Mouse (Mus musculus) liver, embryonic 16.5 days (tissue): ENCODE measurements around the gene Gm20518. TPM values are rescaled to one million over a fixed set of nuclear protein-coding genes. Genes with fewer than 3 reads are reported as not detected.

Experiments
- ATAC-seq: fragments of 200-750 bp; cut with Nextera tagmentation; 2 replicates; pipeline ENCODE4 v1.8.0; 2017; ENCODE audit warnings: low read depth, mild to moderate bottlenecking, moderate number of reproducible peaks, moderate library complexity
- H3K27ac ChIP-seq: fragments of 300-500 bp; sonication (generic); 2 replicates; pipeline ENCODE4 v1.5.1; 2014; ENCODE audit warnings: mild to moderate bottlenecking, low read length
- H3K27me3 ChIP-seq: fragments of 300-500 bp; sonication (generic); 2 replicates; pipeline ENCODE4 v1.6.1; 2014; ENCODE audit warnings: low read depth, low read length, mixed read lengths; ENCODE audit not compliant: control insufficient read depth, insufficient read depth
- H3K36me3 ChIP-seq: fragments of 300-500 bp; sonication (generic); 2 replicates; pipeline ENCODE4 v1.6.1; 2014; ENCODE audit warnings: mild to moderate bottlenecking; ENCODE audit not compliant: control insufficient read depth, insufficient read depth
- H3K4me1 ChIP-seq: fragments of 300-500 bp; sonication (generic); 2 replicates; pipeline ENCODE4 v1.6.1; 2014; ENCODE audit warnings: low read depth, low read length, mixed read lengths; ENCODE audit not compliant: control insufficient read depth
- H3K4me2 ChIP-seq: fragments of 300-500 bp; sonication (generic); 2 replicates; pipeline ENCODE4 v1.6.1; 2014; ENCODE audit warnings: low read depth, low read length, mixed read lengths
- H3K4me3 ChIP-seq: fragments of 300-500 bp; sonication (generic); 2 replicates; pipeline ENCODE4 v1.5.1; 2014; ENCODE audit warnings: low read depth, mild to moderate bottlenecking, low read length
- H3K9ac ChIP-seq: fragments of 300-500 bp; sonication (generic); 2 replicates; pipeline ENCODE4 v1.6.1; 2014; ENCODE audit warnings: low read depth, low read length
- H3K9me3 ChIP-seq: fragments of 300-500 bp; sonication (generic); replicated peaks from 2 replicates; pipeline ENCODE4 v1.6.1; 2016; ENCODE audit warnings: low read length; ENCODE audit not compliant: control insufficient read depth
- WGBS: fragments of 180-500 bp; shearing (Covaris S2); extraction: QIAGEN DNeasy Blood & Tissue Kit; methylation state at CpG from one replicate; pipeline ENCODE4 v1.1.7; 2014; ENCODE audit not compliant: insufficient replicate concordance; 5-methylcytosine and 5-hydroxymethylcytosine counted together
- polyA plus RNA-seq: library from polyadenylated mRNA; unstranded; fragments of >200 nt; fragmentation: Nextera tagmentation; extraction: Ambion mirVana; gene quantifications from 2 replicates; pipeline ENCODE4 v1.2.1, GENCODE M21; 2015

The Gm20518 gene
- polyA plus RNA-seq, 1 experiment from 2014 or later: 0.09 TPM

DNA sequence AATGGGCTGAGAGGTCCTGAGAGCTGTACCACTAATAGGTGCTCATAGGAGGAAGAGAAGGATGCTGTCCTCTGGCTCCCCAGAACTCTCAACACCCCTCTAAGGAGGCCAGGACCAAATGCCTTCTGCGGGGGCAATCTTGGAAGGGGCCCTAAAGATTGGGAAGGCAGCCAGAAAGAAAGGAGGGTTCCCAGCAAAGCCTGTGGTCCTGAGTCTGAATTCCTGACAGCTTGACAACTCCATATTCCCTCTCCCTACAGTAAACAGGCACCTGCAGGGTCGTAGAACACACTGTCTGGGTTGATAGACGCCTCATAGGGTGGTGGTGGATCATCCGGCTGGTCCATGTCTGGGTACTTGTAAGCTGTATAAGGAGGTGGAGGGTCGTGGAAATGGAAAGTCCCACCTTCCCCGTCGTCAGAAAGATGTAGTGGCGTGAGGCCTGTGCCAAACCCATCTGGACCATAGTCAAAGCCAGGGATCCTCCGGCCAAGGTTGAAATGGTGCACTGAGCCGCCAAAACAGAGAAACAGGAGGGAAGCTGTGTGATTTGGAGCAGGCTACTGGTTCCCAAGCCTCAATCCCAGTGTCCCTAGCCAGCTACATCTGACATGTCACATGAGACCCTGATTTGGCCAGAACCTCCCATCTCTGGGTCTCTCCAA lies 47.6 kb downstream of the Gm20518 start:
- Histone ChIP-seq H3K4me3 (no peak overlapping the region), H3K27ac (no peak overlapping the region), H3K27me3 (no peaks in the 10 kb centered on the region), H3K9me3 (no peaks in the 10 kb centered on the region), H3K4me2 (no peak overlapping the region), H3K4me1 (no peaks in the 10 kb centered on the region), H3K9ac (no peak overlapping the region), H3K36me3 (peaks cover 47% of the 10 kb centered on the region)
- WGBS: 81% methylated on average over 10 of the region's 10 CpGs
- no peak for ATAC-seq

GRCm38 (mm10) chr16:17842437-17842836 lies 49.0 kb downstream of the Gm20518 start:
- Histone ChIP-seq H3K9me3 (no peaks in the 10 kb centered on the region), H3K9ac (no peak overlapping the region), H3K4me1 (no peaks in the 10 kb centered on the region), H3K4me2 (no peak overlapping the region), H3K4me3 (no peak overlapping the region), H3K27me3 (peaks cover 3% of the 10 kb centered on the region; the same call in 1 of the 2 replicates), H3K27ac (no peak overlapping the region), H3K36me3 (peaks cover 37% of the 10 kb centered on the region)
- WGBS: 85% methylated on average over 7 of the region's 7 CpGs
- no peak for ATAC-seq

- ATAC-seq: no peak
- Histone ChIP-seq H3K9me3 (no peaks in the 10 kb centered on the region), H3K27me3 (peaks cover 27% of the 10 kb centered on the region), H3K4me1 (no peaks in the 10 kb centered on the region), H3K4me3 (no peak overlapping the region), H3K27ac (no peak overlapping the region), H3K9ac (no peak overlapping the region), H3K4me2 (no peak overlapping the region), H3K36me3 (peaks cover 20% of the 10 kb centered on the region)
- 66% methylated on average over 4 of the region's 4 CpGs for WGBS
Measured at GRCm38 (mm10) chr16:17839976-17840375, 51.5 kb downstream of the Gm20518 start.

DNA sequence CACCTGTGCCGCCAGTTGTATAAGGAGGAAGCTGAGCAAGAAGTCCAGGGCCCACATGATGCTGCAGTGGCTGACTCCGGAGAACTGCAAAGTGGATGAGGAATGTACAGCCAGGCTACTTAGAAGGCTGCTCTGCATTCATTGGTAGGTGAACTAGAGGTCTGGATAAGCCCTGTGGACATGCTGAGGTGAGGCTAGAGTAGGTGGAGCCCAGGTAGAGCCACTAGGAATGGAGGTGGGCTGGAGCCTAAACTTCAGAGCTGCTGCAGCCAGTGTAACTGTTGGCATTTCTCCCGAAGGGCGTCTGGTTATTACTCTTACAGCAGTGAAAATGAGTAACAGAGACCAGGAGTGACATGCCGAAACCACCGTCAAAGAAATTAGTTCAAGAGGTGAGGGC lies 53.4 kb downstream of the Gm20518 start, which contains the start of gene Car15:
TSS of gene Car15 (minus strand) at position 314 of the 400 bp plus-strand sequence.
- Histone ChIP-seq H3K9ac (no peak within 1 kb of the TSS), H3K4me1 (no peaks in the 10 kb centered on the region; the same call in 1 of the 2 replicates), H3K9me3 (no peaks in the 10 kb centered on the region), H3K36me3 (peaks cover 11% of the 10 kb centered on the region), H3K27ac (no peak within 1 kb of the TSS), H3K27me3 (peaks cover 46% of the 10 kb centered on the region), H3K4me3 (no peak within 1 kb of the TSS), H3K4me2 (no peak within 1 kb of the TSS)
- WGBS: 62% methylated on average over 6 of the region's 6 CpGs
- no peak for ATAC-seq

GRCm38 (mm10) chr16:17835481-17835880 lies 56.0 kb downstream of the Gm20518 start:
- Histone ChIP-seq H3K36me3 (no peaks in the 10 kb centered on the region), H3K4me1 (no peaks in the 10 kb centered on the region; the same call in 1 of the 2 replicates), H3K4me3 (no peak overlapping the region), H3K27me3 (peaks cover 72% of the 10 kb centered on the region), H3K4me2 (no peak overlapping the region), H3K27ac (no peak overlapping the region), H3K9me3 (no peaks in the 10 kb centered on the region), H3K9ac (no peak overlapping the region)
- no peak for ATAC-seq
- WGBS: 47% methylated on average over 13 of the region's 13 CpGs

DNA sequence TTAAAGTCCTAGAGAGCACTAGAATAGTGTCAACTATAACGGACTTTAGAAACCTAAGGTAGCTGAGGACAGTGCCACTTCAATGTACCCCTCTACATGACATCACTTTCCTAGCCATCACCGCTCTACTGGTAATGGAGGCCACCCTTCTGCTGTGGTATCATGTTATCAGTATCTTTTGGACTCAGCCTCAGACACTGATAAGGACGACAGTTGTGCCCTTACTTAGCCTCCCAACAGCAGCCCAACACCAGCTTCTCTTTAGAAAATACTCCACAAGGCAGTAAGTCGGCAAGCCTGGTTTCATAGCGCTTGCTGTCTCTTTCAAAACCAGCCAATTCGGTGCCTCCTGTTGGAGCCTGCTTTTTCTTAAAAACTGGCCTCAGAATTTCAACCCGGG lies 56.9 kb downstream of the Gm20518 start:
- Histone ChIP-seq H3K9me3 (no peaks in the 10 kb centered on the region), H3K4me1 (no peaks in the 10 kb centered on the region; the same call in 1 of the 2 replicates), H3K4me2 (no peak overlapping the region), H3K9ac (no peak overlapping the region), H3K27ac (no peak overlapping the region), H3K36me3 (no peaks in the 10 kb centered on the region), H3K27me3 (peaks cover 78% of the 10 kb centered on the region), H3K4me3 (no peak overlapping the region)
- 28% methylated on average over 7 of the region's 7 CpGs for WGBS
- no peak for ATAC-seq

- H3K4me2 ChIP-seq: peak overlapping the region; percentile 66
- H3K9me3 ChIP-seq: no peaks in the 10 kb centered on the region
- H3K27ac ChIP-seq: no peak overlapping the region
- peak overlapping the region; percentile 47 for H3K4me3 ChIP-seq
- no peaks in the 10 kb centered on the region; the same call in 1 of the 2 replicates for H3K4me1 ChIP-seq
- H3K36me3 ChIP-seq: no peaks in the 10 kb centered on the region
- H3K27me3 ChIP-seq: peaks cover 80% of the 10 kb centered on the region
- WGBS: under 1% methylated on average over 60 of the region's 103 CpGs
- no peak overlapping the region for H3K9ac ChIP-seq
- ATAC-seq: no peak
Measured at GRCm38 (mm10) chr16:17833681-17834399, 57.6 kb downstream of the Gm20518 start.

GRCm38 (mm10) chr16:17833321-17833680 lies 58.2 kb downstream of the Gm20518 start:
- WGBS: 3% methylated on average over 31 of the region's 37 CpGs
- no peak overlapping the region for H3K9ac ChIP-seq
- no peaks in the 10 kb centered on the region for H3K9me3 ChIP-seq
- no peak for ATAC-seq
- peaks cover 80% of the 10 kb centered on the region for H3K27me3 ChIP-seq
- H3K4me2 ChIP-seq: peak overlapping the region; percentile 66
- H3K36me3 ChIP-seq: no peaks in the 10 kb centered on the region
- peak overlapping the region; percentile 47 for H3K4me3 ChIP-seq
- H3K4me1 ChIP-seq: no peaks in the 10 kb centered on the region; the same call in 1 of the 2 replicates
- no peak overlapping the region for H3K27ac ChIP-seq

DNA sequence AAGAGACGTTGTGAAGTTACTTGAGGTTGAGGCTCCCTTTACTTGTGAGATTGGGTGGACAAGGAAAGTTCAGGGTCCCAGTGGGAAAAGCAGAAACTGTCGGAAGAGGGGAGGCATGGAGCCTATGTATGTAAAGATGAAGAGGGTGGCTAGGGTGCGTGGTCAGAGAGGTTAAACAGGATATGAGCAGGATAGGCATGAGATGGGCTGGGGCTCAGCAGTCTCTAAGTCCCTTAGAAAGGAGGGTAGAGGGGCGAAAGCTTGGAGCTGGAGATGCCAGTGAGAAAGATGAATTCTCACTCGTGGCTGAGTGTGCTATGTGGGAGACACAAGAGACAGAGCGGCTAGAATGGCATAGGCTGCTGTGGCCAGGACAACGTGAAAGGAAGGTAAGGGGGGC lies 58.6 kb downstream of the Gm20518 start, which contains the start of gene B830017H08Rik:
TSS of gene B830017H08Rik (plus strand) at position 301 of the 400 bp plus-strand sequence.
- peaks cover 80% of the 10 kb centered on the region for H3K27me3 ChIP-seq
- peak within 1 kb of the TSS; percentile 66 for H3K4me2 ChIP-seq

More for the DNA sequence above, 58.6 kb downstream of the Gm20518 start, which contains the start of gene B830017H08Rik:
- H3K27ac ChIP-seq: no peak within 1 kb of the TSS
- H3K9me3 ChIP-seq: no peaks in the 10 kb centered on the region
- no peak within 1 kb of the TSS for H3K9ac ChIP-seq
- no peaks in the 10 kb centered on the region; the same call in 1 of the 2 replicates for H3K4me1 ChIP-seq
- H3K36me3 ChIP-seq: no peaks in the 10 kb centered on the region
- WGBS: 23% methylated on average over 7 of the region's 7 CpGs
- peak within 1 kb of the TSS; percentile 47 for H3K4me3 ChIP-seq
- ATAC-seq: no peak
